Mouse (Mus musculus) liver, postnatal 0 days (tissue): ENCODE measurements around the gene Kiss1.

Source experiments
- CTCF ChIP-seq: sonication (generic); IDR thresholded peaks from 2 replicates; pipeline ENCODE4 v1.5.1; 2016; ENCODE audit warnings: antibody characterized with exemption, low read depth
- EP300 ChIP-seq: IDR thresholded peaks from 2 replicates; pipeline ENCODE4 v1.6.1; 2016; ENCODE audit warnings: antibody characterized with exemption, low read depth, mild to moderate bottlenecking

- no peak for TF ChIP-seq CTCF
- TF ChIP-seq EP300: no peak
Observed at GRCm38 (mm10) chr1:133364890-133365289, 43.2 kb downstream of the Kiss1 start.
